Mouse (Mus musculus) spleen, postnatal 10 days (tissue): ENCODE data around the gene Eaf2.
A peak's percentile ranks its signal among the peaks of the same experiment; 100 is the strongest.

Experiments used
- DNase-seq, 2 experiments: peaks; one replicate each; pipeline ENCODE4 v3.0.0; 2021 to 2022; ENCODE audit warnings: low spot score in 2 of 2

Eaf2 gene

GRCm38 (mm10) chr16:36770191-36770771, 104.5 kb downstream of the Eaf2 start:
- peak in 1 of 2 experiments; percentile 20 for DNase-seq

GRCm38 (mm10) chr16:36751979-36752378, 122.8 kb downstream of the Eaf2 start:
- no peak for DNase-seq

GRCm38 (mm10) chr16:36747767-36748166, 127.0 kb downstream of the Eaf2 start:
- no peak for DNase-seq

- DNase-seq: no peak
These were observed 127.7 kb downstream of the Eaf2 start for GRCm38 (mm10) chr16:36747068-36747467.

- DNase-seq: no peak
These were observed 131.2 kb downstream of the Eaf2 start for GRCm38 (mm10) chr16:36743580-36743979.
